Mouse (Mus musculus) ES-E14 (cell line): ENCODE measurements around the gene St3gal4. TPM values are rescaled to one million over a fixed set of nuclear protein-coding genes. Genes with fewer than 3 reads are reported as not detected.

ENCODE experiments used
- DNase-seq: peaks from one replicate; pipeline ENCODE4 v3.0.0-alpha.2; 2013; ENCODE audit warnings: low read depth, low spot score
- H3K27ac ChIP-seq: 2 replicates; pipeline ENCODE4 v1.5.1; 2012; ENCODE audit warnings: low read depth, mild to moderate bottlenecking, low read length, moderate library complexity, mixed read lengths; ENCODE audit not compliant: poor library complexity, insufficient read depth, severe bottlenecking
- H3K36me3 ChIP-seq: 2 replicates; pipeline ENCODE4 v1.6.1; 2012; ENCODE audit warnings: mild to moderate bottlenecking, low read length, moderate library complexity, mixed read lengths; ENCODE audit not compliant: control insufficient read depth, poor library complexity, insufficient read depth, severe bottlenecking
- H3K4me1 ChIP-seq, 2 experiments: fragments of 150-350 bp in 1 of 2; sonication (generic) in 1 of 2; 2 replicates each; pipeline ENCODE4 v1.6.1; 2012; ENCODE audit warnings: low read length in 2 of 2, mild to moderate bottlenecking in 1 of 2, mixed read lengths in 1 of 2; ENCODE audit not compliant: control insufficient read depth in 2 of 2, insufficient read depth in 2 of 2, poor library complexity in 1 of 2
- H3K4me3 ChIP-seq, 2 experiments: fragments of 150-350 bp in 1 of 2; sonication (generic) in 1 of 2; 2 replicates each; pipeline ENCODE4 v1.5.1; 2012; ENCODE audit warnings: low read length in 2 of 2, low read depth in 1 of 2, mild to moderate bottlenecking in 1 of 2, mixed read lengths in 1 of 2; ENCODE audit not compliant: insufficient read depth in 1 of 2, poor library complexity in 1 of 2, severe bottlenecking in 1 of 2
- H3K9ac ChIP-seq: 2 replicates; pipeline ENCODE4 v1.6.1; 2012; ENCODE audit warnings: low read depth, mild to moderate bottlenecking, low read length, mixed read lengths; ENCODE audit not compliant: poor library complexity, insufficient read depth, severe bottlenecking
- H3K9me3 ChIP-seq: fragments of 150-350 bp; sonication (generic); 2 replicates; pipeline ENCODE4 v1.6.1; 2012; ENCODE audit warnings: low read depth, mild to moderate bottlenecking, low read length; ENCODE audit not compliant: control insufficient read depth, insufficient read depth
- CHD2 ChIP-seq: IDR thresholded peaks from 2 replicates; pipeline ENCODE4 v1.6.1; 2014; ENCODE audit warnings: mild to moderate bottlenecking, low read depth, low read length, inconsistent platforms
- HCFC1 ChIP-seq: IDR thresholded peaks from 2 replicates; pipeline ENCODE4 v1.6.1; 2012; ENCODE audit warnings: low read length, inconsistent platforms, borderline replicate concordance; ENCODE audit not compliant: insufficient read depth
- MAFK ChIP-seq: IDR thresholded peaks from 2 replicates; pipeline ENCODE4 v1.6.1; 2014; ENCODE audit warnings: mild to moderate bottlenecking, low read depth, low read length, inconsistent platforms; ENCODE audit not compliant: insufficient read depth
- ZC3H11A ChIP-seq: IDR thresholded peaks from 2 replicates; pipeline ENCODE4 v1.6.1; 2012; ENCODE audit warnings: low read depth, mild to moderate bottlenecking, inconsistent platforms, low read length, borderline replicate concordance
- ZNF384 ChIP-seq: IDR thresholded peaks from 2 replicates; pipeline ENCODE4 v1.6.1; 2012; ENCODE audit warnings: low read depth, low read length, inconsistent platforms
- in situ Hi-C, 2 experiments: fragments of 600-800 bp; cut with MboI; formaldehyde crosslinking; loops; one replicate each; pipeline ENCODE4 v1.15.1; 2025; ENCODE audit warnings: low sequenced_read_pairs in 2 of 2, inconsistent platforms in 1 of 2; ENCODE audit not compliant: unreplicated experiment in 2 of 2
- total RNA-seq: library from RNA; depleted of rRNA; stranded (reverse); fragments of 300-350 nt; gene quantifications from 2 replicates; pipeline ENCODE4 v1.2.3, GENCODE M21; 2012

St3gal4 gene
- total RNA-seq, 1 experiment, result 9.7 TPM

- in situ Hi-C loops, result no loop called here
- no peaks in the 10 kb centered on the region for H3K36me3 ChIP-seq
- peaks cover 13 to 15% of the 10 kb centered on the region in 2 experiments for H3K4me1 ChIP-seq
- DNase-seq, result no peak
- H3K9me3 ChIP-seq, result no peaks in the 10 kb centered on the region
- H3K27ac ChIP-seq, result no peak overlapping the region
- no peak overlapping the region for H3K9ac ChIP-seq
- TF ChIP-seq ZC3H11A (no peak), HCFC1 (no peak), CHD2 (no peak), MAFK (no peak), ZNF384 (no peak)
- H3K4me3 ChIP-seq, result no peak overlapping the region
Observed at GRCm38 (mm10) chr9:35039846-35040245, 79.2 kb downstream of the St3gal4 start.

- no peaks in the 10 kb centered on the region for H3K9me3 ChIP-seq
- no peak overlapping the region for H3K27ac ChIP-seq
- no peak overlapping the region for H3K9ac ChIP-seq
- H3K36me3 ChIP-seq, result no peaks in the 10 kb centered on the region
- DNase-seq, result no peak
- peaks cover 13 to 15% of the 10 kb centered on the region in 2 experiments for H3K4me1 ChIP-seq
- in situ Hi-C loops, result no loop called here
- TF ChIP-seq MAFK (no peak), CHD2 (no peak), HCFC1 (no peak), ZC3H11A (no peak), ZNF384 (no peak)
- H3K4me3 ChIP-seq, result no peak overlapping the region
Observed at GRCm38 (mm10) chr9:35038922-35039586, 80.0 kb downstream of the St3gal4 start.

- H3K9ac ChIP-seq, result 0 out of 2 replicates have a peak overlapping the region, but pooled peaks have one; percentile 8
- peaks cover 0 to 9% of the 10 kb centered on the region in 2 experiments; a peak in 2 of 4 replicates for H3K4me1 ChIP-seq
- no peaks in the 10 kb centered on the region for H3K9me3 ChIP-seq
- TF ChIP-seq ZC3H11A, result no peak
- TF ChIP-seq CHD2, result no peak
- no peak for TF ChIP-seq ZNF384
- no peak for TF ChIP-seq HCFC1
- no peak for TF ChIP-seq MAFK
- H3K27ac ChIP-seq, result no peak overlapping the region
- no peak for DNase-seq
- H3K36me3 ChIP-seq, result no peaks in the 10 kb centered on the region
- in situ Hi-C loops, result no loop called here
- peak overlapping the region; percentile 2 to 4; a peak in 1 of 4 replicates for H3K4me3 ChIP-seq
Observed at GRCm38 (mm10) chr9:35035074-35035473, 84.0 kb downstream of the St3gal4 start.

- Histone ChIP-seq H3K4me1 (peaks cover 0 to 9% of the 10 kb centered on the region in 2 experiments; a peak in 2 of 4 replicates), H3K4me3 (no peak overlapping the region), H3K27ac (no peak overlapping the region), H3K36me3 (no peaks in the 10 kb centered on the region), H3K9me3 (no peaks in the 10 kb centered on the region), H3K9ac (no peak overlapping the region)
- in situ Hi-C loops, result no loop called here
- no peak for TF ChIP-seq ZC3H11A
- no peak for TF ChIP-seq CHD2
- TF ChIP-seq MAFK, result no peak
- TF ChIP-seq HCFC1, result no peak
- TF ChIP-seq ZNF384, result no peak
- no peak for DNase-seq
Observed at GRCm38 (mm10) chr9:35032457-35032856, 86.6 kb downstream of the St3gal4 start.

- in situ Hi-C loops, result no loop called here
- Histone ChIP-seq H3K4me1 (peaks cover 0 to 9% of the 10 kb centered on the region in 2 experiments; a peak in 2 of 4 replicates), H3K9ac (no peak overlapping the region), H3K27ac (no peak overlapping the region), H3K9me3 (no peaks in the 10 kb centered on the region), H3K36me3 (no peaks in the 10 kb centered on the region), H3K4me3 (no peak overlapping the region)
- TF ChIP-seq HCFC1 (no peak), MAFK (no peak), ZNF384 (no peak), ZC3H11A (no peak), CHD2 (no peak)
- DNase-seq, result no peak
Observed at GRCm38 (mm10) chr9:35030823-35031222, 88.2 kb downstream of the St3gal4 start.
